ENCODE assay signal across 13 mouse cellular contexts in the genomic region with DNA sequence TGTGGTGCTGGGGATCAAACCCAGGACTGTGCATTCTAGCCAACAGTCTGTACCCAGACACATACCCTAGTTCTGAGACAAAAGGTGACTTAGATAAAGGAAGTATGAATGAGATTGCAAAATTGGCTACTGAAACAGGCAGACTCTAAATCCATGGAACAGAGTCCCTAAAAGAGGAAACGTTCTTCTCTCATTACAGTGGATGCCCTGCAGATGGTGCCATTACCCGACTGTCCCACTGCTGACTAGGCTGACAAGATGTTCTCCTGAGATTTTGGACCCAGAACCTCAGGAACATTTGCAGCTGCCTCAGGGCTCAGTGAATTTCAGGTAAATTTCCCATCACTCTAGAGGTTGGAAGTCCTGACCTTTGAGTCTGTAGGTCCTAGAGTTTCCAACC. TPM values are rescaled to one million over a fixed set of nuclear protein-coding genes. Genes with fewer than 3 reads are reported as not detected.
DNase-seq lines count a peak whose midpoint lies in the region; ATAC-seq and TF ChIP-seq lines count a peak whose summit lies in the region.
"Had no signal": no experiment of that assay in that cellular context is flagged by ENCODE, and none has a peak within 500 bp of the region (broad histone marks: within the 10 kb centered on the region; RNA-seq: fewer than 3 reads in every experiment).

No protein-coding gene starts in this region.

- H3K36me3 ChIP-seq in liver, embryonic 14.5 days (replicated peaks; ENCODE audit: control insufficient read depth, insufficient read depth, low read depth), result no peaks in the 10 kb centered on the region; the same call in 1 of the 2 replicates
- peaks cover under 1% of the 10 kb centered on the region; the same call in 1 of the 2 replicates for H3K36me3 ChIP-seq in liver, embryonic 11.5 days (ENCODE audit: control insufficient read depth, insufficient read depth, low read length)
- H3K36me3 ChIP-seq: intestine, embryonic 15.5 days had no signal

- H3K9me3 ChIP-seq in liver, embryonic 14.5 days (ENCODE audit: control insufficient read depth, low read length), result no peaks in the 10 kb centered on the region
- no peaks in the 10 kb centered on the region for H3K9me3 ChIP-seq in liver, embryonic 11.5 days (ENCODE audit: control insufficient read depth, low read length)
- H3K9me3 ChIP-seq: forebrain, embryonic 12.5 days; intestine, embryonic 15.5 days had no signal

- peak; percentile 62 for DNase-seq in heart, postnatal 4 days
- no peak for DNase-seq in heart, adult 11 months
- no peak for DNase-seq in liver, embryonic 14.5 days (ENCODE audit: low read depth in 3 of 3, low spot score in 3 of 3)
- DNase-seq in liver, embryonic 11.5 days (ENCODE audit: low spot score), result no peak
- DNase-seq in brain, embryonic 14.5 days (ENCODE audit: low read depth), result no peak
- no peak for DNase-seq in cerebellum, adult 9-11 months
- no peak for DNase-seq in cerebellum, adult 2 months
- DNase-seq: cerebellum, adult 11-12 months; right cerebral cortex, adult 18-20 months had no signal

- ATAC-seq in liver, embryonic 14.5 days (ENCODE audit: insufficient read depth), result no peak
- no peak for ATAC-seq in liver, embryonic 11.5 days (replicated peaks; ENCODE audit: low FRiP score)
- peak; percentile 59; the same call in 1 of the 2 replicates for ATAC-seq in monocyte, adult 5-6 weeks (replicated peaks; ENCODE audit: insufficient number of reproducible peaks, low FRiP score, low TSS enrichment, poor library complexity, severe bottlenecking)
- ATAC-seq: intestine, embryonic 15.5 days had no signal

- no peak for TF ChIP-seq EP300 in liver, embryonic 14.5 days (IDR thresholded peaks at IDR 0.05; ENCODE audit: low read depth)

- no peak overlapping the region for H3K4me3 ChIP-seq in liver, embryonic 14.5 days (ENCODE audit: insufficient read depth in 1 of 2, low read depth in 2 of 2, low read length in 2 of 2)
- H3K4me3 ChIP-seq in liver, embryonic 11.5 days (ENCODE audit: low read depth, low read length), result no peak overlapping the region
- H3K4me3 ChIP-seq in cerebellum, adult 2 months (replicated peaks; ENCODE audit: insufficient read depth, low read depth, low read length), result no peak overlapping the region
- H3K4me3 ChIP-seq: forebrain, embryonic 12.5 days; intestine, embryonic 15.5 days had no signal

- no peak for TF ChIP-seq POLR2A in brain, embryonic 14.5 days (IDR thresholded peaks at IDR 0.05; ENCODE audit: borderline replicate concordance, extremely low read depth, insufficient read depth, insufficient read length, poor library complexity, severe bottlenecking)
- TF ChIP-seq POLR2A in cerebellum, adult 2 months (IDR thresholded peaks at IDR 0.05; ENCODE audit: borderline replicate concordance, insufficient read depth, low read length), result no peak

- H3K4me1 ChIP-seq in liver, embryonic 14.5 days (replicated peaks; ENCODE audit: control insufficient read depth in 2 of 2, insufficient read depth in 2 of 2, low read length in 1 of 2), result no peaks in the 10 kb centered on the region
- H3K4me1 ChIP-seq in liver, embryonic 11.5 days (replicated peaks; ENCODE audit: control insufficient read depth, insufficient read depth, low read length), result no peaks in the 10 kb centered on the region
- no peaks in the 10 kb centered on the region for H3K4me1 ChIP-seq in cerebellum, adult 2 months (ENCODE audit: control insufficient read depth, insufficient read depth, low read length)
- H3K4me1 ChIP-seq: forebrain, embryonic 12.5 days; intestine, embryonic 15.5 days had no signal

- 17% methylated on average over 2 of the region's 2 CpGs for WGBS in liver, embryonic 14.5 days (ENCODE audit: insufficient replicate concordance)
- WGBS in liver, embryonic 11.5 days, result 20% methylated on average over 2 of the region's 2 CpGs
- 28% methylated on average over 2 of the region's 2 CpGs for WGBS in cerebellum, adult 2 months

- TF ChIP-seq CTCF in liver, embryonic 14.5 days (IDR thresholded peaks at IDR 0.05; ENCODE audit: low read depth), result peak; percentile 58
- peak; percentile 6; the same call in 1 of the 2 replicates for TF ChIP-seq CTCF in brain, embryonic 14.5 days (IDR thresholded peaks at IDR 0.05; ENCODE audit: borderline replicate concordance, extremely low read depth, insufficient read depth, insufficient read length)
- no peak for TF ChIP-seq CTCF in cerebellum, adult 2 months (IDR thresholded peaks at IDR 0.05; ENCODE audit: borderline replicate concordance, insufficient read depth, low read depth, low read length)

- H3K9ac ChIP-seq in liver, embryonic 14.5 days (replicated peaks), result no peak overlapping the region
- H3K9ac ChIP-seq in liver, embryonic 11.5 days (ENCODE audit: low read depth, low read length), result no peak overlapping the region
- H3K9ac ChIP-seq: forebrain, embryonic 12.5 days; intestine, embryonic 15.5 days had no signal

- no peak overlapping the region for H3K4me2 ChIP-seq in liver, embryonic 14.5 days (ENCODE audit: low read depth)
- H3K4me2 ChIP-seq in liver, embryonic 11.5 days, result no peak overlapping the region
- H3K4me2 ChIP-seq: forebrain, embryonic 12.5 days; intestine, embryonic 15.5 days had no signal

- H3K27me3 ChIP-seq in liver, embryonic 14.5 days (ENCODE audit: control insufficient read depth, insufficient read depth, low read length), result no peaks in the 10 kb centered on the region
- H3K27me3 ChIP-seq in liver, embryonic 11.5 days (replicated peaks; ENCODE audit: control insufficient read depth, insufficient read depth, low read length), result no peaks in the 10 kb centered on the region
- H3K27me3 ChIP-seq in cerebellum, adult 2 months (ENCODE audit: control insufficient read depth, insufficient read depth, low read length), result no peaks in the 10 kb centered on the region; the same call in 1 of the 2 replicates
- H3K27me3 ChIP-seq: forebrain, embryonic 12.5 days; intestine, embryonic 15.5 days had no signal

- no peak overlapping the region for H3K27ac ChIP-seq in liver, embryonic 14.5 days
- no peak overlapping the region for H3K27ac ChIP-seq in liver, embryonic 11.5 days (ENCODE audit: low read depth, low read length)
- H3K27ac ChIP-seq in cerebellum, adult 2 months (ENCODE audit: insufficient read depth, low read length), result no peak overlapping the region
- H3K27ac ChIP-seq: forebrain, embryonic 12.5 days; intestine, embryonic 15.5 days; macrophage had no signal

RNA-seq across cellular contexts. Expression of gene Gga2, which starts 13.3 kb away (rescaled TPM):
- total RNA-seq in heart, postnatal 4 days (2021), result 10 to 100 TPM; 52.1 to 52.8 TPM
- 21.9 and 23.5 TPM in 2 replicates for polyA plus RNA-seq in liver, embryonic 14.5 days (2012; rRNA removed)
- 18.2 and 21.4 TPM in 2 replicates for polyA plus RNA-seq in liver, embryonic 14.5 days (2014; fragmentation: Nextera tagmentation; extraction: Ambion mirVana)
- 69.4 and 87.7 TPM in 2 replicates for polyA plus RNA-seq in liver, embryonic 11.5 days (2014; fragmentation: Nextera tagmentation; extraction: Ambion mirVana)
- polyA plus RNA-seq in brain, embryonic 14.5 days (2012; rRNA removed), result 83.7 and 101 TPM in 2 replicates
- total RNA-seq in monocyte, adult 5-6 weeks (2017), result 6.1 to 7.8 TPM (median 7.4 TPM) in 3 replicates
- polyA plus RNA-seq in cerebellum, adult 2 months (2012; rRNA removed), result 22.8 and 23.1 TPM in 2 replicates

RNA-seq across cellular contexts. Expression of gene Ubfd1, which starts 32.6 kb away (rescaled TPM):
- total RNA-seq in heart, postnatal 4 days (2021), result 10 to 100 TPM; 49.1 to 51.0 TPM
- polyA plus RNA-seq in liver, embryonic 14.5 days (2012; rRNA removed), result 11.3 and 11.7 TPM in 2 replicates
- 16.9 and 20.5 TPM in 2 replicates for polyA plus RNA-seq in liver, embryonic 14.5 days (2014; fragmentation: Nextera tagmentation; extraction: Ambion mirVana)
- 59.7 and 64.9 TPM in 2 replicates for polyA plus RNA-seq in liver, embryonic 11.5 days (2014; fragmentation: Nextera tagmentation; extraction: Ambion mirVana)
- polyA plus RNA-seq in brain, embryonic 14.5 days (2012; rRNA removed), result 77.7 and 89.6 TPM in 2 replicates
- total RNA-seq in monocyte, adult 5-6 weeks (2017), result 24.5 to 31.7 TPM (median 31.1 TPM) in 3 replicates
- 52.0 and 56.9 TPM in 2 replicates for polyA plus RNA-seq in cerebellum, adult 2 months (2012; rRNA removed)

RNA-seq across cellular contexts. Expression of gene Ears2, which starts 32.7 kb away (rescaled TPM):
- total RNA-seq in heart, postnatal 4 days (2021), result 10 to 100 TPM; 30.4 to 32.3 TPM
- 3.7 and 4.0 TPM in 2 replicates for polyA plus RNA-seq in liver, embryonic 14.5 days (2012; rRNA removed)
- 6.9 and 7.9 TPM in 2 replicates for polyA plus RNA-seq in liver, embryonic 14.5 days (2014; fragmentation: Nextera tagmentation; extraction: Ambion mirVana)
- 16.1 and 18.0 TPM in 2 replicates for polyA plus RNA-seq in liver, embryonic 11.5 days (2014; fragmentation: Nextera tagmentation; extraction: Ambion mirVana)
- 9.8 and 11.0 TPM in 2 replicates for polyA plus RNA-seq in brain, embryonic 14.5 days (2012; rRNA removed)
- total RNA-seq in monocyte, adult 5-6 weeks (2017), result 3.5 to 4.4 TPM (median 3.8 TPM) in 3 replicates
- polyA plus RNA-seq in cerebellum, adult 2 months (2012; rRNA removed), result 4.8 and 6.2 TPM in 2 replicates

RNA-seq across cellular contexts. Expression of gene Cog7, which starts 52.8 kb away (rescaled TPM):
- 10 to 100 TPM; 15.9 to 16.0 TPM for total RNA-seq in heart, postnatal 4 days (2021)
- 5.6 and 7.2 TPM in 2 replicates for polyA plus RNA-seq in liver, embryonic 14.5 days (2012; rRNA removed)
- polyA plus RNA-seq in liver, embryonic 14.5 days (2014; fragmentation: Nextera tagmentation; extraction: Ambion mirVana), result 4.7 and 4.8 TPM in 2 replicates
- 20.7 and 21.6 TPM in 2 replicates for polyA plus RNA-seq in liver, embryonic 11.5 days (2014; fragmentation: Nextera tagmentation; extraction: Ambion mirVana)
- 12.4 and 18.3 TPM in 2 replicates for polyA plus RNA-seq in brain, embryonic 14.5 days (2012; rRNA removed)
- total RNA-seq in monocyte, adult 5-6 weeks (2017), result 10.6 to 15.1 TPM (median 14.6 TPM) in 3 replicates
- polyA plus RNA-seq in cerebellum, adult 2 months (2012; rRNA removed), result 32.3 and 32.6 TPM in 2 replicates
